Mouse (Mus musculus) heart, postnatal 36 days (tissue): ENCODE data around the gene Cask. TPM values are rescaled to one million over a fixed set of nuclear protein-coding genes. Genes with fewer than 3 reads are reported as not detected.

Source experiments
- DNase-seq, 2 experiments: peaks; one replicate each; pipeline ENCODE4 v3.0.0; 2021 to 2022
- intact Hi-C: fragments of 180-260 bp; cut with DNase I; formaldehyde crosslinking; loops from one replicate; pipeline ENCODE4 v1.15.1; 2025
- microRNA-seq, 2 experiments: library from miRNA; unstranded; fragments of <30 nt; microRNA quantifications; one replicate each; pipeline ENCODE4 v1.2.0; 2021; ENCODE audit warnings: borderline number of aligned reads in 2 of 2
- total RNA-seq, 2 experiments: library from RNA; stranded (reverse); gene quantifications; 2 replicates each; pipeline ENCODE4 v1.2.3; 2021

Cask gene
- total RNA-seq, 2 experiments from 2014 or later = 13.6 to 19.2 TPM

GRCm38 (mm10) chrX:13479570-13479969 is 371.6 kb downstream of the Cask start:
- DNase-seq = no peak
- intact Hi-C loops = no loop called here

- no peak for DNase-seq
- intact Hi-C loops = no loop called here
These were observed 372.9 kb downstream of the Cask start for GRCm38 (mm10) chrX:13478298-13478697.

DNA sequence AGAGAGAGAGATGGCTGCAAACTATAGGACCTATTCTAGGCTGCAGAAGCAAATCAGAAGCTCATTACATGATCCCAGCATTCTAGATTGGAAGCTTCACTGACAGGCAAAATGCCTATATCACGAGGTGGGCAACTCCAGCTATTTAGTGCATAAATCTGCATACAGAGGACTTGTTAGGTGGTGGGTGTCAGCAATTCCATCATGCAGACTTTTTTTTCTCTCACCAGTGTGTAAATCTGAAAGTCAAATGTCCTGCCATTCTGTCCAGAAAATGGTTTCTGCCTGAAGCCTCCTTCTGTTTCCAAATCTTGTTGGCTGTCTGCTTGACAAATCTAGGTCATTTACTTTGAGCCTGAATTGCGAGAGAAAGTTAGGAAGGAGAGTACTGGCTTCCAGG is 373.6 kb downstream of the Cask start:
- intact Hi-C loops = no loop called here
- no peak for DNase-seq

- intact Hi-C loops = no loop called here
- DNase-seq = no peak
These were observed 375.8 kb downstream of the Cask start for GRCm38 (mm10) chrX:13475382-13475781.

GRCm38 (mm10) chrX:13472751-13473225 is 378.4 kb downstream of the Cask start:
- no peak for DNase-seq
- intact Hi-C loops = no loop called here

DNA sequence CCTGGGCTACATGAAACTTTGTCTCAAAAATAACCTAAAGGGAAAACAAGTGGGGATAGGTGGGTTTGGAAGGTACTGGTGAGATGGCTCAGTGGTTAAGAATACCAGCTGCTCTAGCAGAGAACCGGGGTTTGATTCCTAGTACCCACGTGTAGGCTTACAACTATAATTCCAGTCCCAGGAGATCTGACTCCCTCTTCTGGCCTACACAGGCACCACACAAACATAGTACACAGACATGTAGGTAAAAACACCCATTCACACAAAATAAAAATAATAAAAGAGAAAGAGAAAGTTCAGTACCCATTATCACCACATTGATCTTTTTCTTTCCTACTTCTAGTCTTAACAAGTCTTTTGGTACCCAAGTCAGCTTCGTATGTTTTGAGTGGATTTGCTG is 379.2 kb downstream of the Cask start:
- intact Hi-C loops = no loop called here
- DNase-seq = no peak

- DNase-seq = peak; percentile 43 to 73
- intact Hi-C loops = no loop called here
These were observed 381.7 kb downstream of the Cask start for GRCm38 (mm10) chrX:13469160-13470116.

DNA sequence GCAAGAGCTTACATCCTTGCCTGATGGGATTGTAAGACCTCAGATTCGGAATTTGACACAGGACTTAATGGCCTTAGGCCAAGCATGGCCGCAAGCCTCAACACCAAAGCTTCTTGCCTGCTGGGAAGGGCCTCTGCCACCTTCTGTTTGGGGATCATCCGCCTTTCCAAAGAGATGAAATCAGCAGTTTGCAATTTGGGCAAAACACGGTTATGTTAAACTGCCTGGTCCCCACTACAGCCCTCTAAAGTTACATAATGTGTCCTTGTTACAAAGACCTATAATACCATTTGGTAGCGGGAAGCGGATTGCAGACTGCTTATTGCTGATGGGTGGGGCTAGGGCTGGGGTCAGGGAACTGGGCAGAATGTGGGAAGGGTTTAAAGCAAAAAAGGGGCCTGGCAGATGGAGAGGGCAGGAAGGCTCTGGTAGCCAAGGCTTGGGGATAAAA is 384.0 kb downstream of the Cask start:
- intact Hi-C loops = no loop called here
- no peak for DNase-seq

Small RNA genes within 50 kb of the gene (microRNA-seq; reads per million reads assigned to microRNA genes)
- gene Gm25246 = 0 reads per million in 2 experiments

Other genes starting within 250 kb of the Cask start
- gene Gpr34, start 219.3 kb downstream of the Cask start, total RNA-seq = 1 to 10 TPM; 2.0 to 3.4 TPM
- not detected for gene Gpr82, start 190.0 kb downstream of the Cask start, total RNA-seq